Mouse (Mus musculus): ENCODE results near the gene Efcab14. TPM values are rescaled to one million over a fixed set of nuclear protein-coding genes. Genes with fewer than 3 reads are reported as not detected.

Efcab14 gene
- 10 to 100 TPM; 57.1 to 59.7 (median 57.6) TPM for total RNA-seq (2022)

GRCm38 (mm10) chr4:115737551-115738041 is at the start of gene Efcab14:
TSS of gene Efcab14 (plus strand) at chr4:115737744.
- peak; percentile 93 to 96 for DNase-seq (ENCODE audit: low spot score in 2 of 2)

- DNase-seq (ENCODE audit: low spot score in 2 of 2): no peak
Measured at GRCm38 (mm10) chr4:115701468-115701867, 36.1 kb upstream of the Efcab14 start.

GRCm38 (mm10) chr4:115703927-115704505 is 33.5 kb upstream of the Efcab14 start:
- no peak for DNase-seq (ENCODE audit: low spot score in 2 of 2)

DNA sequence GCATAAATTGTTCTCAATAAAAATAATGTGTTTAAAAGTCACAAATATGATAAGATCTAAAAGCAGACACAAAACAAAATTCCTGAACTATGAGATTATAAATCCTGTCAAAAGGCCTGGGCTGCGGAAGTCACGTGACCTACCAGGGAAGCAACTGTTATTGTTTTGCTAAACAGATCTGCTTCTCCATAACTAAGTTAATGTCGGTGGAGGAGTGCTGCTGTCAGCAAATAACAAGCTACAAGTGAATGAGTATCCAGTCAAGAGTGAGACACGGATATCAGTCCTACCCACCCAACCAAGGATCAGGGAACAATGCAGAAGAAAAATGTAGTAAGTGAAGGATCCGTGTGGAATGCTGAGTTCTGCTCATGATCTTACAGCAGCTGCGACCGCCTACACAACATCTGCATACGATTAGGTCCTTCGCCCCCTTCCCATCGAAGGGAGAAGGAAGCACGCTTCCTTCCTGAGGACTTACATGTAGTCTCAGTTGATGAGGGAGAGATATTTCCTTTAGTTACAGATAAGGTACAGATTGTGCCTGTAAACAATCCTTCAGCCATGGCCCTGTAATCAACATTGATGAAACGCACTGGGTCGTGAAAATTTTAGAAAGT is 28.5 kb upstream of the Efcab14 start:
- no peak for DNase-seq (ENCODE audit: low spot score in 2 of 2)

DNA sequence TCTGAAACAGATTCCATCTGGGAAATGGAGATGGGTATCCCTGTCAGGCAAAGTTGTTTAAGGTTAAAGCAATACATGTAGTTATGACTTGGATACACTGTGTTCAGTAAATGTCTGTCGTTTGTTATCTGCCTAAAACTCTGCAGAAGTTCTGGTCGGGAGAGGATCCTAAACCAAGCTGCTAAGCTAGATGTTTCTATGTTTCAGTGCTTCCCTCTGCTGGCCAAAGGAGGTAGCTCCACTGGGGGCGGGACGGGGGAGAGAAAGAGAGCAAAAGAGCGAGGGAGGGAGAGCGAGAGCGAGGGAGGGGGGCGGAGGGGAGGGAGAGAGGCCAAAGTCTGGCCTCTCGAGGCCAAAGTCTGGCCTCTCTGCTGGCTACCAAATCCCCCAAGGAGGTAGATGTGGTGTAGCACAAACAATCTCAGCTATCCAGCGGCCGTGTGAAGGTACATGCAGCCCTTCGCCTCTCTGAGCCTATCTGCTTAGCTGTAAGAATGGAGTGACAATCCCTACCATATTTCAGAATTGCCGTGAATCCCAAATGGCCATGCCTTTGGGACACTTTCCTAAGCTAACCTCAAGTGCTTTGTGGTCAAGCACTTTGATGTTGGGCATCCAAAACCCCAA is 27.6 kb upstream of the Efcab14 start:
- DNase-seq (ENCODE audit: low spot score in 2 of 2): peak; percentile 55 to 82

- DNase-seq (ENCODE audit: low spot score in 2 of 2): no peak
Measured at GRCm38 (mm10) chr4:115728721-115729120, 8.8 kb upstream of the Efcab14 start.

GRCm38 (mm10) chr4:115731588-115732222 is 5.8 kb upstream of the Efcab14 start:
- peak; percentile 34 to 62 for DNase-seq (ENCODE audit: low spot score in 2 of 2)

GRCm38 (mm10) chr4:115732223-115732818 is 5.2 kb upstream of the Efcab14 start:
- no peak for DNase-seq (ENCODE audit: low spot score in 2 of 2)

DNA sequence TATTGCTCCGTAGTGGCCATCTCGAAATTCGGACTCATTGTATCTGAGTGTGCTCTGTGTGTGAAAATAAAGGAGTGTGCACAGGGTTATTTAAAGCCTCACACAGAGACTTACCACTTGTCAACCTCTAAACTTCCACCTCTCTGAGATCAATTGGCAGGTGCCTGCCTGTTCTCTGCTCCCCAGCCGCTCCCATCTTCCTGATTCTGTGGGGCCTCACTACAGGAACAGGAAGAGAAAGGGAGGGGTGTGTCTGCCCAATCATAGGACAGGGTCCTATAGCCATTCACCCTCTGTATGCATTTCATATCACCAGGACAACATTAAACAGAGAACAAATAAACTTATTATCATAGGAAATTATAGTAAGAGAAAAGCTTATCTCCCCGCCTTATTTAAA is 3.8 kb upstream of the Efcab14 start:
- DNase-seq (ENCODE audit: low spot score in 2 of 2): no peak

DNA sequence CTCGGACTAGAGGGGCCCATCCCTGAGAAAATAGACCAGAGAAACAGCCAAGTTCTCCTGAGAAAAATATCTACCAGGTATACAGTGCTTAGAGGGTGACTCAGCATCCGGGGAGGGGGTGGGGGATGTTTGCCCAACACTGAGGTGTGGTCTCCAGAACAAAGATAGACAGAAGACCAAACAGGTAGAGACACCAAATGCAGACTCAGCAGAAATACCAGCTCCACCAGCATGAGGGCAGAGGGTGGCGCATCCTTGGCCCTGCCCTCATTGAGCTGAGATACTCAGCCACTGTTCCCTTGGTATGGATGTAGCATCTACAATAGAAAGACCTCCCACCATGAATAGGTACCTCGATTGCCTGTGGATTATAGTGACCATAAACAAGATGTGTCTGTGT is 2.7 kb upstream of the Efcab14 start:
- DNase-seq (ENCODE audit: low spot score in 2 of 2): no peak

DNA sequence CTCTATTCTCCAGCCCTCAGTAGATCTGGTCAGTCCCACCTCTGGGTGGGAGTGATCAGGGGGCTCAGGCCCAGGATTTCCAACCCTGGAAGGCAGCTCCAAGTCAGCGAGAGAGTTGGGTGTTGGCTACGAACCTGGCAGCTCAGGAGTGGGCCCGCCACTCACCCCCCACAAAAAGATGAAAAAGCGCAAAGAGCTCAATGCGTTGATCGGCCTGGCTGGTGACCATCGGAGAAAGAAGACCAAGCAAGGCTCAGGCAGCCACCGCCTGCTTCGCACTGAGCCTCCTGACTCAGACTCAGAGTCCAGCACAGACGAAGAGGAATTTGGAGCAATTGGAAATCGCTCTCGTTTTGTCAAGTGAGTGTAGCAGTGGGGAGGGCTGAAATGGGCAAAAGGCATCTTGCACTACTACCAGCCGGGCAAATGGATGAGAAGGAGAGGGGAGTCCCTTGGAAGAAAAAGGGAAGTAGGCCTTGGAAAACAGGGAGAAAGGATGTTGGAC is 989 bp downstream of the Efcab14 start:
- DNase-seq (ENCODE audit: low spot score in 2 of 2): no peak

DNA sequence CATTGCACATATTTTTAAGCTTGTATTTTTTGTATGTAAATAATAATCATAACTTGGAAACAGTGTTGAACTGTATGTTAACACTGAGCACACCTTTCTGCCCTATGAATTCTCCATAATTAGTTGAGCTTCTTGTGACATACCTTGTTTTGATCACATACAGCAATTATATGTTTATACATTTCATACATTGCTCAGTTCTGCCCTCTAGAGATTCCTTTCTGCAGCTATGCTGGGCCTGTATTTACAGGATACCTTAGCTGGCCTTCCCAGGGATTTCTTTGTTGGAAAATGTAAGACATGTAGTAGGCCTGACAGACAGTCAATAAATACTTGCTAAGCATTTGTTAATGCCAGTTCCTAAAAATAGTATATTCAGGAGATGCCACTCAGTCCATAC is 5.1 kb downstream of the Efcab14 start:
- DNase-seq (ENCODE audit: low spot score in 2 of 2): no peak

DNA sequence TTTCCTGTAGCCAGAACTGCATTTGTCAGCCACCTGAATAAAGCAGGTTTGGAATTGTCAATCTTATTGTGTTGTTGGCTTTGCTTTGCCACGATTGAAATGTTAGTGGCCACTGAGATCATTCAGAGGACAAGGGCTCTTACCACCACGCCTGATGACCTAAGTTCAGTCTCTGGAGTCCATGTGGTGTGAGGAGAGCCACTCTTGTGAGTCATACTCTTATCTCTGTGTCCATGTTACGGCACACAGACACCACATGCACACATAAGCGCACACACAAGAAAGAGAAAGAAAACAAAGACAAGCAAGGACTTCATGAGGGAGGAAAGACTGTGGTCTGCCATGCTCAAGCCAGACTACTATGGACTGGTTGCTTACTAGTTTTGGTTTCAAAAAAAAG is 5.6 kb downstream of the Efcab14 start:
- no peak for DNase-seq (ENCODE audit: low spot score in 2 of 2)

GRCm38 (mm10) chr4:115748181-115748580 is 10.6 kb downstream of the Efcab14 start:
- DNase-seq (ENCODE audit: low spot score in 2 of 2): no peak

- DNase-seq (ENCODE audit: low spot score in 2 of 2): no peak
Measured at GRCm38 (mm10) chr4:115749336-115749735, 11.8 kb downstream of the Efcab14 start.

- no peak for DNase-seq (ENCODE audit: low spot score in 2 of 2)
Measured at GRCm38 (mm10) chr4:115754101-115754500, 16.6 kb downstream of the Efcab14 start.

DNA sequence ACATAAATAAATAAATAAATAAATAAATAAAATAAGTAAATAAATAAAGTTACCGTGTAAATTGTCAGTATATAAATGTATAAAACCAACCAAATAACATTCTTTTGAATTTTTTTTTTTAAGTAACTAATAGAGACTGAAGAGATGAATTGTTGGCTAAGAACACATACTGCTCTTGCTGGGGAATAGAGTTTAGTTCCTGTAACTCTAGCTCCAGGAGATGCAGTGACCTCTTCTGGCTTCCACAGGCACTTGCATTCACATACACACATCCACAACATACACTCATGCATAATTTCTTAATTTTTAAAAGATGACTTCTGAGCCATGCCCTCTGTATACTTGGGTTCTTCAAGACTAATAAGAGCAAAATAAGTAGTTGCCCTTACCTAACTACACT is 17.3 kb downstream of the Efcab14 start:
- DNase-seq (ENCODE audit: low spot score in 2 of 2): no peak

GRCm38 (mm10) chr4:115761206-115761605 is 23.7 kb downstream of the Efcab14 start:
- no peak for DNase-seq (ENCODE audit: low spot score in 2 of 2)

GRCm38 (mm10) chr4:115764581-115764980 is 27.0 kb downstream of the Efcab14 start:
- DNase-seq (ENCODE audit: low spot score in 2 of 2): no peak

GRCm38 (mm10) chr4:115767647-115768467 is 30.3 kb downstream of the Efcab14 start:
- DNase-seq (ENCODE audit: low spot score in 2 of 2): no peak

GRCm38 (mm10) chr4:115775056-115775455 is 37.5 kb downstream of the Efcab14 start:
- DNase-seq (ENCODE audit: low spot score in 2 of 2): no peak

All from left cerebral cortex, adult 8-10 months (tissue).